ENCODE assay signal across 10 mouse cellular contexts in genomic region chr15:96344591-96345285, GRCm38 (mm10). TPM values are rescaled to one million over a fixed set of nuclear protein-coding genes. Genes with fewer than 3 reads are reported as not detected.
A peak's percentile ranks its signal among the peaks of the same experiment; 100 is the strongest.
DNase-seq lines count a peak whose midpoint lies in the region; ATAC-seq lines count a peak whose summit lies in the region.
"Had no signal": no experiment of that assay in that cellular context is flagged by ENCODE, and none has a peak within 500 bp of the region (broad histone marks: within the 10 kb centered on the region; RNA-seq: fewer than 3 reads in every experiment).

No protein-coding gene starts in this region.

- no peak overlapping the region for H3K27ac ChIP-seq in lung, embryonic 16.5 days (ENCODE audit: low read length)
- peak overlapping the region; percentile 87 for H3K27ac ChIP-seq in liver, embryonic 13.5 days
- H3K27ac ChIP-seq in stomach, embryonic 15.5 days, result peak overlapping the region; percentile 44; the same call in 1 of the 2 replicates
- no peak overlapping the region for H3K27ac ChIP-seq in midbrain, embryonic 15.5 days

- 39% methylated on average over 6 of the region's 7 CpGs for WGBS in lung, embryonic 16.5 days
- 19% methylated on average over 6 of the region's 7 CpGs for WGBS in liver, embryonic 13.5 days (ENCODE audit: insufficient replicate concordance)
- WGBS in stomach, embryonic 15.5 days, result 49% methylated on average over 6 of the region's 7 CpGs
- 52% methylated on average over 6 of the region's 7 CpGs for WGBS in midbrain, embryonic 15.5 days

- no peak overlapping the region for H3K4me3 ChIP-seq in lung, embryonic 16.5 days (ENCODE audit: low read length)
- peak overlapping the region; percentile 5; the same call in 1 of the 2 replicates for H3K4me3 ChIP-seq in liver, embryonic 13.5 days (replicated peaks)
- H3K4me3 ChIP-seq in stomach, embryonic 15.5 days (replicated peaks), result no peak overlapping the region
- H3K4me3 ChIP-seq in midbrain, embryonic 15.5 days, result no peak overlapping the region

- ATAC-seq in lung, embryonic 16.5 days (ENCODE audit: low read depth), result peak; percentile 60; the same call in 1 of the 2 replicates
- ATAC-seq in liver, embryonic 13.5 days (ENCODE audit: low read depth), result peak; percentile 77
- peak; percentile 40; the same call in 1 of the 2 replicates for ATAC-seq in stomach, embryonic 15.5 days (ENCODE audit: insufficient read depth, low FRiP score, low read depth)
- no peak for ATAC-seq in cerebellum, adult (ENCODE audit: insufficient number of reproducible peaks, low FRiP score, low TSS enrichment)
- no peak for ATAC-seq in midbrain, embryonic 15.5 days (replicated peaks)
- ATAC-seq: forebrain, postnatal 0 days had no signal

- no peaks in the 10 kb centered on the region; the same call in 1 of the 2 replicates for H3K36me3 ChIP-seq in lung, embryonic 16.5 days (ENCODE audit: control insufficient read depth, insufficient read depth, low read length)
- no peaks in the 10 kb centered on the region for H3K36me3 ChIP-seq in liver, embryonic 13.5 days
- H3K36me3 ChIP-seq in stomach, embryonic 15.5 days, result no peaks in the 10 kb centered on the region
- no peaks in the 10 kb centered on the region for H3K36me3 ChIP-seq in midbrain, embryonic 15.5 days (replicated peaks)

- no peak for DNase-seq in lung, postnatal 4 days
- DNase-seq in c-Kit-positive CD71-positive TER-119-positive erythroid progenitor cells, embryonic 14.5 days (ENCODE audit: low spot score), result peak; percentile 70
- DNase-seq in liver, embryonic 13.5 days, result peak; percentile 63
- DNase-seq in gastrocnemius, postnatal 14 days, result no peak
- DNase-seq: forebrain, postnatal 0 days had no signal

- no peaks in the 10 kb centered on the region for H3K9me3 ChIP-seq in lung, embryonic 16.5 days (ENCODE audit: control insufficient read depth, low read length)
- H3K9me3 ChIP-seq in liver, embryonic 13.5 days (replicated peaks), result no peaks in the 10 kb centered on the region
- no peaks in the 10 kb centered on the region for H3K9me3 ChIP-seq in stomach, embryonic 15.5 days
- no peaks in the 10 kb centered on the region for H3K9me3 ChIP-seq in midbrain, embryonic 15.5 days

- no peak overlapping the region for H3K9ac ChIP-seq in lung, embryonic 16.5 days (ENCODE audit: low read length)
- H3K9ac ChIP-seq in liver, embryonic 13.5 days, result peak overlapping the region; percentile 56
- H3K9ac ChIP-seq in stomach, embryonic 15.5 days, result no peak overlapping the region
- H3K9ac ChIP-seq in midbrain, embryonic 15.5 days, result no peak overlapping the region
- H3K9ac ChIP-seq: forebrain, postnatal 0 days had no signal

- H3K27me3 ChIP-seq in lung, embryonic 16.5 days (ENCODE audit: control insufficient read depth, insufficient read depth, low read depth, low read length), result no peaks in the 10 kb centered on the region
- no peaks in the 10 kb centered on the region for H3K27me3 ChIP-seq in liver, embryonic 13.5 days
- no peaks in the 10 kb centered on the region for H3K27me3 ChIP-seq in stomach, embryonic 15.5 days (replicated peaks)
- no peaks in the 10 kb centered on the region for H3K27me3 ChIP-seq in midbrain, embryonic 15.5 days (replicated peaks)
- H3K27me3 ChIP-seq: CH12.LX had no signal

- peaks cover 6% of the 10 kb centered on the region for H3K4me1 ChIP-seq in lung, embryonic 16.5 days (replicated peaks; ENCODE audit: control insufficient read depth, insufficient read depth, low read length)
- H3K4me1 ChIP-seq in liver, embryonic 13.5 days (replicated peaks), result peaks cover 50% of the 10 kb centered on the region
- 0 out of 2 replicates have a peak, but pooled peaks cover 10% of the 10 kb centered on the region for H3K4me1 ChIP-seq in stomach, embryonic 15.5 days
- no peaks in the 10 kb centered on the region for H3K4me1 ChIP-seq in midbrain, embryonic 15.5 days

- intact Hi-C loops in gastrocnemius, postnatal 14 days (cut with DNase I; ENCODE audit: low total_unique reads), result no loop called here

- H3K4me2 ChIP-seq in lung, embryonic 16.5 days (ENCODE audit: low read depth, low read length), result no peak overlapping the region
- peak overlapping the region; percentile 52 for H3K4me2 ChIP-seq in liver, embryonic 13.5 days
- H3K4me2 ChIP-seq in stomach, embryonic 15.5 days, result no peak overlapping the region
- no peak overlapping the region for H3K4me2 ChIP-seq in midbrain, embryonic 15.5 days

RNA-seq across cellular contexts. Expression of gene Arid2, which starts 57.4 kb away (rescaled TPM):
- 20.8 and 21.5 TPM in 2 replicates for polyA plus RNA-seq in lung, embryonic 16.5 days (2015; fragmentation: Nextera tagmentation; extraction: Ambion mirVana)
- polyA plus RNA-seq in liver, embryonic 13.5 days (2015; fragmentation: Nextera tagmentation; extraction: Ambion mirVana), result 7.9 and 9.6 TPM in 2 replicates
- 18.4 and 19.4 TPM in 2 replicates for polyA plus RNA-seq in stomach, embryonic 15.5 days (2015; fragmentation: Nextera tagmentation; extraction: Ambion mirVana)
- total RNA-seq in gastrocnemius, postnatal 14 days (2021), result 10 to 100 TPM; 19.0 to 20.3 TPM
- 21.1 and 22.9 TPM in 2 replicates for polyA plus RNA-seq in midbrain, embryonic 15.5 days (2015; fragmentation: Nextera tagmentation; extraction: Ambion mirVana)

Comparison
In these comparisons a context has a peak if more than half of its experiments do, and no peak if none do; other contexts are left out.
1. ATAC-seq: peak in lung, embryonic 16.5 days (single experiment), liver, embryonic 13.5 days (single experiment) and stomach, embryonic 15.5 days (single experiment); none in cerebellum, adult (single experiment) and midbrain, embryonic 15.5 days (single experiment).
2. H3K27ac ChIP-seq: peak in liver, embryonic 13.5 days (single experiment) and stomach, embryonic 15.5 days (single experiment); none in lung, embryonic 16.5 days (single experiment) and midbrain, embryonic 15.5 days (single experiment).
3. DNase-seq: peak in c-Kit-positive CD71-positive TER-119-positive erythroid progenitor cells, embryonic 14.5 days (single experiment) and liver, embryonic 13.5 days (single experiment); none in lung, postnatal 4 days (0 of 2) and gastrocnemius, postnatal 14 days (single experiment).